Comparison of ENCODE assay signal across 8 mouse cellular contexts in the genomic region with DNA sequence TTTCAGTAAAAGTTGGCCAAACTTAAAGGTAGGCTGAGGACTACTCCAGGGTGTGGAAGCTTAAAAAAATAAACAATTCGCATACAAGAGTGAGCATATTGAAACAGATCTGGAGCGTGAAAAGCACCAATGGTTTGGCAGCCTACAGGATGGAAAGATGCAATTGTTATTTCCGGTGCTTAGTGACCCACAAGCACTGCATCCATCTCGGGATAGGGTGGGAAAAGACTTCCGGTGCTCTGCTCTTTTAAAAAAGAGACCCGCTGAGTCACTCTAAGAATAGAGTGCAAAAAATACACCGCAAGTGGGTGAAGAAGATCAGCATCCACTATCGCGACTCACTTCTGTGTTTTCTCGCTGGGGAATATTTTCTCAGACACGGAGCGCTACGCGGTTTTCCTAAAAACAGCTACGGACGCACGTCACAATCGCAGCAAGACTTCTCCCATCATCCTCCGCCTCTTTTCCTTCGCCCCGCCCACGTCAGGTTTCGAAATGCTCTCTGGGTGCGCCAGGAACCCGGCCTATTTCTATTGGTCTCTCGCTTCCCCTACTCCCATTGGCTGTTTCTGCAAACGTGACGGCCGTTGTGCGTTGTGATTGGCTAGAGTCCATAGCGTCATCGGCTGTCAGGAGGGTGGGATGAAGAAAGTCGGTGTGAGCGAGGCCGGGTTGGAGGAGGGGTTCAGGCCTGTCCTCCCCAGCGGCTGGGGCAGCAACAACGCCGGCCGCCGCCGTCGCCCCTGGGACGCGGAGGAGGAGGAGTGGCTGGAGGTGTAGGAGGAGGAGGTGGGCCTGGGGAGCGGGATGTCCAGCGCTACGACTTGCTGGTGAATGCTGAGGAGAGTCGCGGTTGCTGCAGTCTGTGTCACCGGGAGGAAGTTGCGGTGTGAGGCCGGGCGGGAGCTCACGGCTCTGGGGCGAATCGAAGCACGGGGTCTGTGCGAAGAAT. TPM values are rescaled to one million over a fixed set of nuclear protein-coding genes. Genes with fewer than 3 reads are reported as not detected.
DNase-seq lines count a peak whose midpoint lies in the region; ATAC-seq and TF ChIP-seq lines count a peak whose summit lies in the region.

A gene (plus strand): TSS at position 657 of the 952 bp plus-strand sequence.

- no peak for TF ChIP-seq CTCF in C2C12 (IDR thresholded peaks at IDR 0.05; ENCODE audit: control insufficient read depth, insufficient read depth, insufficient read length)
- no peak for TF ChIP-seq CTCF in brain, embryonic 14.5 days (IDR thresholded peaks at IDR 0.05; ENCODE audit: borderline replicate concordance, extremely low read depth, insufficient read depth, insufficient read length)
- no peak for TF ChIP-seq CTCF in liver, adult 2 months (IDR thresholded peaks at IDR 0.05; ENCODE audit: low read depth, low read length)

- H3K9me3 ChIP-seq in erythroblast, embryonic 14.5 days (ENCODE audit: control insufficient read depth, low read length) = no peaks in the 10 kb centered on the region
- no peaks in the 10 kb centered on the region for H3K9me3 ChIP-seq in heart, embryonic 11.5 days (replicated peaks; ENCODE audit: control insufficient read depth, low read length)
- no peaks in the 10 kb centered on the region for H3K9me3 ChIP-seq in kidney, embryonic 16.5 days (ENCODE audit: low read length)

- peaks cover 10% of the 10 kb centered on the region for H3K36me3 ChIP-seq in C2C12 (ENCODE audit: control insufficient read depth, insufficient read depth)
- peaks cover 20% of the 10 kb centered on the region for H3K36me3 ChIP-seq in erythroblast, embryonic 14.5 days (ENCODE audit: control insufficient read depth)
- H3K36me3 ChIP-seq in heart, embryonic 11.5 days (ENCODE audit: control insufficient read depth, insufficient read depth, low read length) = peaks cover 2% of the 10 kb centered on the region; the same call in 1 of the 2 replicates
- H3K36me3 ChIP-seq in kidney, embryonic 16.5 days (ENCODE audit: insufficient read depth, low read length) = 0 out of 2 replicates have a peak, but pooled peaks cover 5% of the 10 kb centered on the region
- no peaks in the 10 kb centered on the region; the same call in 1 of the 2 replicates for H3K36me3 ChIP-seq in liver, adult 2 months (ENCODE audit: control insufficient read depth, insufficient read depth, low read length)
- H3K36me3 ChIP-seq in myocyte (ENCODE audit: control insufficient read depth, insufficient read depth) = peaks cover 4% of the 10 kb centered on the region
- no peaks in the 10 kb centered on the region for H3K36me3 ChIP-seq in splenic B cell, adult 2 months (ENCODE audit: control insufficient read depth, insufficient read depth, low read length, poor library complexity, severe bottlenecking)

- DNase-seq in brain, embryonic 14.5 days (ENCODE audit: low read depth) = peak; percentile 100
- DNase-seq in liver, adult 2 months (ENCODE audit: extremely low read depth, low read depth, low spot score) = peak; percentile 98
- DNase-seq in splenic B cell, adult 2 months (ENCODE audit: low read depth, low spot score) = peak; percentile 100

- H3K4me3 ChIP-seq in C2C12 (ENCODE audit: insufficient read depth, poor library complexity, severe bottlenecking) (peak within 1 kb of the TSS; percentile 74), myocyte (peak within 1 kb of the TSS; percentile 91)
- peak within 1 kb of the TSS; percentile 80 for H3K4me3 ChIP-seq in erythroblast, embryonic 14.5 days (replicated peaks)
- peak within 1 kb of the TSS; percentile 82 for H3K4me3 ChIP-seq in heart, embryonic 11.5 days (ENCODE audit: low read depth, low read length)
- H3K4me3 ChIP-seq in kidney, embryonic 16.5 days (ENCODE audit: low read length) = peak within 1 kb of the TSS; percentile 71
- H3K4me3 ChIP-seq in liver, adult 2 months (ENCODE audit: insufficient read depth, low read depth, low read length) = peak within 1 kb of the TSS; percentile 82

- peak; percentile 99 for ATAC-seq in heart, embryonic 11.5 days (replicated peaks; ENCODE audit: insufficient number of reproducible peaks, low FRiP score, low TSS enrichment)
- peak; percentile 100 for ATAC-seq in kidney, embryonic 16.5 days (ENCODE audit: low FRiP score, low TSS enrichment)

- under 1% methylated on average over 58 of the region's 58 CpGs for WGBS in heart, embryonic 11.5 days (ENCODE audit: insufficient replicate concordance)
- under 1% methylated on average over 58 of the region's 58 CpGs for WGBS in kidney, embryonic 16.5 days
- WGBS in liver, adult 2 months = under 1% methylated on average over 58 of the region's 58 CpGs

- H3K27ac ChIP-seq in heart, embryonic 11.5 days (ENCODE audit: low read depth, low read length) = peak within 1 kb of the TSS; percentile 94
- peak within 1 kb of the TSS; percentile 92 for H3K27ac ChIP-seq in kidney, embryonic 16.5 days (ENCODE audit: low read length)
- peak within 1 kb of the TSS; percentile 69 for H3K27ac ChIP-seq in liver, adult 2 months (replicated peaks; ENCODE audit: insufficient read depth, low read depth, low read length)

- peak within 1 kb of the TSS; percentile 78 for H3K4me2 ChIP-seq in heart, embryonic 11.5 days
- H3K4me2 ChIP-seq in kidney, embryonic 16.5 days (replicated peaks; ENCODE audit: low read depth, low read length) = peak within 1 kb of the TSS; percentile 73
- peak within 1 kb of the TSS; percentile 90 for H3K4me2 ChIP-seq in myocyte (ENCODE audit: low read depth)

- peaks cover 29% of the 10 kb centered on the region for H3K4me1 ChIP-seq in erythroblast, embryonic 14.5 days (ENCODE audit: control insufficient read depth)
- 0 out of 2 replicates have a peak, but pooled peaks cover 3% of the 10 kb centered on the region for H3K4me1 ChIP-seq in heart, embryonic 11.5 days (ENCODE audit: control insufficient read depth, insufficient read depth, low read length)
- H3K4me1 ChIP-seq in kidney, embryonic 16.5 days (ENCODE audit: insufficient read depth, low read length) = peaks cover 15% of the 10 kb centered on the region
- peaks cover 3% of the 10 kb centered on the region; the same call in 1 of the 2 replicates for H3K4me1 ChIP-seq in liver, adult 2 months (ENCODE audit: control insufficient read depth, insufficient read depth, low read length)

- H3ac ChIP-seq in C2C12 (ENCODE audit: control insufficient read depth, insufficient read length, low read depth) (peak within 1 kb of the TSS; percentile 95), myocyte (ENCODE audit: control insufficient read depth, insufficient read length) (peak within 1 kb of the TSS; percentile 45)

- peak within 1 kb of the TSS; percentile 89 for H3K9ac ChIP-seq in heart, embryonic 11.5 days (ENCODE audit: low read depth, low read length)
- H3K9ac ChIP-seq in kidney, embryonic 16.5 days (replicated peaks; ENCODE audit: low read length) = peak within 1 kb of the TSS; percentile 77
- H3K9ac ChIP-seq in liver, adult 2 months (ENCODE audit: low read depth, low read length) = peak within 1 kb of the TSS; percentile 90

- H3K27me3 ChIP-seq in C2C12 (ENCODE audit: control insufficient read depth, insufficient read depth, insufficient read length) = no peaks in the 10 kb centered on the region
- H3K27me3 ChIP-seq in erythroblast, embryonic 14.5 days (ENCODE audit: control insufficient read depth) = peaks cover 4% of the 10 kb centered on the region
- H3K27me3 ChIP-seq in heart, embryonic 11.5 days (ENCODE audit: control insufficient read depth, insufficient read depth, low read length) = no peaks in the 10 kb centered on the region
- no peaks in the 10 kb centered on the region for H3K27me3 ChIP-seq in kidney, embryonic 16.5 days (ENCODE audit: insufficient read depth, low read length)
- no peaks in the 10 kb centered on the region for H3K27me3 ChIP-seq in liver, adult 2 months (ENCODE audit: control insufficient read depth, insufficient read depth, low read length)
- no peaks in the 10 kb centered on the region for H3K27me3 ChIP-seq in myocyte (ENCODE audit: control insufficient read depth, insufficient read depth, insufficient read length)
- H3K27me3 ChIP-seq in splenic B cell, adult 2 months (ENCODE audit: control insufficient read depth, insufficient read depth, low read length, poor library complexity, severe bottlenecking) = no peaks in the 10 kb centered on the region

- H3K79me2 ChIP-seq in C2C12 (ENCODE audit: control insufficient read depth, insufficient read depth) (peaks cover 47% of the 10 kb centered on the region), myocyte (ENCODE audit: control insufficient read depth, insufficient read depth) (peaks cover 43% of the 10 kb centered on the region)
- H3K79me2 ChIP-seq in liver, adult 2 months (ENCODE audit: control insufficient read depth, insufficient read depth, low read length) = no peaks in the 10 kb centered on the region; the same call in 1 of the 2 replicates

- peaks cover 41% of the 10 kb centered on the region for H3K79me3 ChIP-seq in C2C12 (ENCODE audit: low read depth)

- peak; percentile 91 for TF ChIP-seq POLR2A in brain, embryonic 14.5 days (IDR thresholded peaks at IDR 0.05; ENCODE audit: borderline replicate concordance, extremely low read depth, insufficient read depth, insufficient read length, poor library complexity, severe bottlenecking)
- peak; percentile 94 for TF ChIP-seq POLR2A in liver, adult 2 months (IDR thresholded peaks at IDR 0.05; ENCODE audit: extremely low read depth, insufficient read depth, low read length)
- TF ChIP-seq POLR2A in myocyte (IDR thresholded peaks at IDR 0.05; ENCODE audit: insufficient read length, low read depth) = peak; percentile 96

TF ChIP-seq in C2C12, 6 proteins besides CTCF, POLR2A, EP300 and RAD21:
- peak; percentile 98 for TF ChIP-seq USF1 (IDR thresholded peaks at IDR 0.05; ENCODE audit: low read depth)
- peak; percentile 66 for TF ChIP-seq CEBPB (IDR thresholded peaks at IDR 0.05; ENCODE audit: low read depth)
- TF ChIP-seq MYOD1 (IDR thresholded peaks at IDR 0.05; ENCODE audit: control insufficient read depth, insufficient read length, low read depth) = no peak

TF ChIP-seq in myocyte, 11 proteins besides CTCF, POLR2A, EP300 and RAD21 (continues in another document):
- TF ChIP-seq MYOG (IDR thresholded peaks at IDR 0.05; ENCODE audit: control insufficient read depth in 1 of 3, insufficient read depth in 1 of 3, insufficient read length in 2 of 3, low read depth in 2 of 3) = peak in 1 of 3 experiments; percentile 30
- TF ChIP-seq MAX (IDR thresholded peaks at IDR 0.05; ENCODE audit: low read depth) = no peak
- no peak for TF ChIP-seq TCF3 (IDR thresholded peaks at IDR 0.05; ENCODE audit: insufficient read length, low read depth)
- peak; percentile 84 for TF ChIP-seq POLR2AphosphoS2 (IDR thresholded peaks at IDR 0.05; ENCODE audit: insufficient read length, low read depth)
- TF ChIP-seq CEBPB (IDR thresholded peaks at IDR 0.05; ENCODE audit: insufficient read depth, poor library complexity, severe bottlenecking) = peak; percentile 66

RNA-seq across cellular contexts. Expression of the gene that starts here (rescaled TPM):
- polyA plus RNA-seq in C2C12 (2012; fragmentation: generic; extraction: Trizol) (30.7 TPM), myocyte (2012; fragmentation: generic; extraction: Trizol) (55.8 TPM)
- 102 and 130 TPM in 2 replicates for polyA plus RNA-seq in brain, embryonic 14.5 days (2012; rRNA removed)
- polyA plus RNA-seq in erythroblast, embryonic 14.5 days (2012) = 3.9 and 4.5 TPM in 2 replicates
- 42.5 and 46.6 TPM in 2 replicates for polyA plus RNA-seq in heart, embryonic 11.5 days (2014; fragmentation: Nextera tagmentation; extraction: Ambion mirVana)
- 65.0 and 65.1 TPM in 2 replicates for polyA plus RNA-seq in kidney, embryonic 16.5 days (2015; fragmentation: Nextera tagmentation; extraction: Ambion mirVana)
- total RNA-seq in liver, adult 2 months (2014; rRNA removed) = 56.6 and 61.5 TPM in 2 replicates
- 13.3 and 14.5 TPM in 2 replicates for polyA plus RNA-seq in liver, adult 2 months (2012; rRNA removed)

Comparison
In these comparisons a context has a peak if more than half of its experiments do, and no peak if none do; other contexts are left out.
1. Peak in every context shown above with its lines: DNase-seq, ATAC-seq, H3K4me3 ChIP-seq and H3K27ac ChIP-seq.